Mouse (Mus musculus) heart, adult 8-10 months (tissue): ENCODE data around the gene 1810046K07Rik. TPM values are rescaled to one million over a fixed set of nuclear protein-coding genes. Genes with fewer than 3 reads are reported as not detected.

ENCODE experiments used
- DNase-seq: peaks from one replicate; pipeline ENCODE4 v3.0.0; 2022; ENCODE audit warnings: low spot score
- total RNA-seq, 4 experiments: library from RNA; stranded (reverse); gene quantifications; 2 replicates each; pipeline ENCODE4 v1.2.4; 2022

1810046K07Rik gene
- total RNA-seq, 4 experiments from 2014 or later = not detected

GRCm38 (mm10) chr9:51305146-51305545 is 23.6 kb downstream of the 1810046K07Rik start:
- DNase-seq = no peak

GRCm38 (mm10) chr9:51303980-51304379 is 24.7 kb downstream of the 1810046K07Rik start:
- no peak for DNase-seq

- DNase-seq = no peak
Observed at GRCm38 (mm10) chr9:51293541-51293940, 35.2 kb downstream of the 1810046K07Rik start.

- peak; percentile 76 for DNase-seq
Observed at GRCm38 (mm10) chr9:51292674-51293073, 36.0 kb downstream of the 1810046K07Rik start.

GRCm38 (mm10) chr9:51290980-51291379 is 37.7 kb downstream of the 1810046K07Rik start:
- DNase-seq = no peak

GRCm38 (mm10) chr9:51286079-51286478 is 42.6 kb downstream of the 1810046K07Rik start:
- DNase-seq = no peak

GRCm38 (mm10) chr9:51278500-51279381 is 50.0 kb downstream of the 1810046K07Rik start, which contains the start of gene Colca2:
TSS of gene Colca2 (minus strand) at chr9:51278569.
- DNase-seq = peak; percentile 72

GRCm38 (mm10) chr9:51277834-51278498 is 50.8 kb downstream of the 1810046K07Rik start:
- no peak for DNase-seq

- DNase-seq = no peak
Observed at GRCm38 (mm10) chr9:51274678-51275077, 54.0 kb downstream of the 1810046K07Rik start.

- peak; percentile 12 for DNase-seq
Observed at GRCm38 (mm10) chr9:51273581-51274154, 55.0 kb downstream of the 1810046K07Rik start.

GRCm38 (mm10) chr9:51272102-51272501 is 56.6 kb downstream of the 1810046K07Rik start:
- no peak for DNase-seq

- DNase-seq = no peak
Observed at GRCm38 (mm10) chr9:51271073-51271472, 57.6 kb downstream of the 1810046K07Rik start.

- no peak for DNase-seq
Observed at GRCm38 (mm10) chr9:51268852-51269251, 59.9 kb downstream of the 1810046K07Rik start.

- DNase-seq = no peak
Observed at GRCm38 (mm10) chr9:51258426-51258825, 70.3 kb downstream of the 1810046K07Rik start.

GRCm38 (mm10) chr9:51256780-51257502 is 71.8 kb downstream of the 1810046K07Rik start:
- DNase-seq = no peak

Other genes with a start within 250 kb of the 1810046K07Rik start
- not detected for gene 4833427G06Rik, start 226.8 kb downstream of the 1810046K07Rik start, total RNA-seq
- gene Gm32742, start 163.4 kb downstream of the 1810046K07Rik start, total RNA-seq = not detected
- under 1 TPM; 0.25 to 0.63 (median 0.39) TPM for gene Pou2af1, start 115.2 kb downstream of the 1810046K07Rik start, total RNA-seq
- 1 to 10 TPM in 3 of 4 experiments, under 1 TPM in 1; 0.92 to 1.9 (median 1.4) TPM for gene Colca2, start 50.3 kb downstream of the 1810046K07Rik start, total RNA-seq